In the genomic region with DNA sequence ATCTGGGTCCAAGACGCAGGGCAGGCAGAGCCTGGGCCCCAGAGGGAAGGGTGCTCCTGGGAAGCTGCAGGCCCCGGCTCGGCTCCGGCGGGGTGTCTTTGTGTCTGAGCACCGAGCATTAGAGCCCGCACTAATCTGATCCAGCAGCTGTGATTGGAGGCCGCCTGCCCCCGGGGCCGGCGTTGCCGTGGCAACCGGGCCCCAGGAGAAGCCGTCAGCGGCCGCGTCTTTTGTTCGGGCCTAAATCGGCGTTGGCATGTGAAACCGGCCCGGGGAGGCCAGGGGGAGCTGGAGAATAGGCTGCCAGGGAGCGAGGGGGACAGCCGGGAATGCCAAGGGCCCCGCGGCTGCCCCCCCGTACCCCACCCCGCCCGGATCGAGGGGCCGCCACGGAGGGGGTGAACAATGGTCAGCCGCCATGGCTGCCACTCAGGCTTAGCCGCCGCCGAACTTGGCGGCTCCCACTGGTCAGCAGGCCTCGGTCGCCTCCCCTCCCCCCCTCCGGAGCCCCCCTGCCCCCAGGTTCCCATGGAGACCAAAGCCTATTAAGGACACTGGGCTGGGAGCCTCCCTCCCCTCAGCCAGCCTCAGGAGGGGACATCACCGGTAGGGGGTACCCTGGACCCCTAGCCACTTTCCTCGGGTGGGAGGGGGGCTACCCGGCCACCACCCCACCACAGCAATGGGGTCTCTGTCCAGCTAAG, we compare ENCODE assay signal across 8 mouse cellular contexts. TPM values are rescaled to one million over a fixed set of nuclear protein-coding genes. Genes with fewer than 3 reads are reported as not detected.
DNase-seq lines count a peak whose midpoint lies in the region; ATAC-seq lines count a peak whose summit lies in the region.

No protein-coding gene starts in this region.

- WGBS in hindbrain, embryonic 12.5 days, result under 1% methylated on average over 43 of the region's 43 CpGs

- peaks cover 93% of the 10 kb centered on the region for H3K4me1 ChIP-seq in hindbrain, embryonic 12.5 days

- peak; percentile 88 for ATAC-seq in hindbrain, embryonic 12.5 days (ENCODE audit: low FRiP score)

- no peaks in the 10 kb centered on the region for H3K27me3 ChIP-seq in hindbrain, embryonic 12.5 days

- H3K4me3 ChIP-seq in hindbrain, embryonic 12.5 days, result peak overlapping the region; percentile 100

- peak overlapping the region; percentile 100 for H3K27ac ChIP-seq in hindbrain, embryonic 12.5 days

- H3K9me3 ChIP-seq in hindbrain, embryonic 12.5 days (replicated peaks), result no peaks in the 10 kb centered on the region

- peak; percentile 74 for DNase-seq in NIH3T3 (ENCODE audit: low read depth)
- DNase-seq in cerebellum, adult 9-11 months, result peak; percentile 87
- peak; percentile 87 to 91 for DNase-seq in frontal cortex, adult 2 months (ENCODE audit: extremely low spot score in 1 of 2, low spot score in 1 of 2)
- DNase-seq in layer of hippocampus, postnatal 36 days, result peak; percentile 87 to 91
- DNase-seq in lung, postnatal 14 days, result peak; percentile 42
- peak; percentile 86 to 89 for DNase-seq in right cerebral cortex, adult 2 months (ENCODE audit: low spot score in 2 of 2)
- no peak for DNase-seq in spleen, adult 18-20 months

- H3K4me2 ChIP-seq in hindbrain, embryonic 12.5 days (replicated peaks), result peak overlapping the region; percentile 80

- peak overlapping the region; percentile 100 for H3K9ac ChIP-seq in hindbrain, embryonic 12.5 days

- peaks cover 56% of the 10 kb centered on the region for H3K36me3 ChIP-seq in hindbrain, embryonic 12.5 days

RNA-seq across cellular contexts. Expression of gene Msi1, which starts 7.2 kb away (rescaled TPM):
- 58.3 and 61.5 TPM in 2 replicates for polyA plus RNA-seq in frontal cortex, adult 2 months (2012; rRNA removed)
- polyA plus RNA-seq in hindbrain, embryonic 12.5 days (2016; fragmentation: Nextera tagmentation; extraction: Ambion mirVana), result 128 and 131 TPM in 2 replicates
- 10 to 100 TPM; 52.1 to 53.0 TPM for total RNA-seq in layer of hippocampus, postnatal 36 days (2021)

RNA-seq across cellular contexts. Expression of gene Pla2g1b, which starts 29.5 kb away (rescaled TPM):
- not detected in 2 replicates for polyA plus RNA-seq in frontal cortex, adult 2 months (2012; rRNA removed)
- not detected in 2 replicates for polyA plus RNA-seq in hindbrain, embryonic 12.5 days (2016; fragmentation: Nextera tagmentation; extraction: Ambion mirVana)
- not detected for total RNA-seq in layer of hippocampus, postnatal 36 days (2021)

RNA-seq across cellular contexts. Expression of gene Sirt4, which starts 48.0 kb away (rescaled TPM):
- polyA plus RNA-seq in frontal cortex, adult 2 months (2012; rRNA removed), result 86.3 and 86.5 TPM in 2 replicates
- polyA plus RNA-seq in hindbrain, embryonic 12.5 days (2016; fragmentation: Nextera tagmentation; extraction: Ambion mirVana), result 23.1 and 24.7 TPM in 2 replicates
- total RNA-seq in layer of hippocampus, postnatal 36 days (2021), result 10 to 100 TPM; 46.4 to 50.7 TPM

Comparison
In these comparisons a context has a peak if more than half of its experiments do, and no peak if none do; other contexts are left out.
1. DNase-seq: peak in NIH3T3 (single experiment), cerebellum, adult 9-11 months (single experiment), frontal cortex, adult 2 months (2 of 2), layer of hippocampus, postnatal 36 days (2 of 2), lung, postnatal 14 days (single experiment) and right cerebral cortex, adult 2 months (2 of 2); none in spleen, adult 18-20 months (0 of 2).